Mouse (Mus musculus): ENCODE measurements around the gene Ccdc87. TPM values are rescaled to one million over a fixed set of nuclear protein-coding genes. Genes with fewer than 3 reads are reported as not detected.

The Ccdc87 gene
- total and polyA plus RNA-seq, 2 experiments from 2014 or later = 0.71 to 0.89 TPM

GRCm38 (mm10) chr19:4847490-4847889 is 8.3 kb downstream of the Ccdc87 start:
- H3K36me3 ChIP-seq (ENCODE audit: insufficient read depth, low read length) = no peaks in the 10 kb centered on the region
- DNase-seq (ENCODE audit: low spot score) (peak; percentile 62), ATAC-seq (no peak)
- H3K4me3 ChIP-seq (ENCODE audit: low read length) = no peak overlapping the region
- H3K4me1 ChIP-seq (ENCODE audit: insufficient read depth, low read length) = no peaks in the 10 kb centered on the region
- H3K9ac ChIP-seq (replicated peaks; ENCODE audit: low read length) = no peak overlapping the region
- peak; percentile 73 for TF ChIP-seq CTCF (IDR thresholded peaks at IDR 0.05; ENCODE audit: low read depth)
- H3K27ac ChIP-seq = no peak overlapping the region
- H3K4me2 ChIP-seq (ENCODE audit: low read depth, low read length) = no peak overlapping the region
- 37% methylated on average over 7 of the region's 7 CpGs for WGBS
- H3K9me3 ChIP-seq (ENCODE audit: low read length) = no peaks in the 10 kb centered on the region
- no peaks in the 10 kb centered on the region for H3K27me3 ChIP-seq (ENCODE audit: insufficient read depth, low read length)

GRCm38 (mm10) chr19:4849800-4850199 is 10.6 kb downstream of the Ccdc87 start:
- no peaks in the 10 kb centered on the region for H3K36me3 ChIP-seq (ENCODE audit: insufficient read depth, low read length)
- H3K9me3 ChIP-seq (ENCODE audit: low read length) = no peaks in the 10 kb centered on the region
- no peak for TF ChIP-seq CTCF (IDR thresholded peaks at IDR 0.05; ENCODE audit: low read depth)
- H3K4me2 ChIP-seq (ENCODE audit: low read depth, low read length) = no peak overlapping the region
- H3K4me1 ChIP-seq (ENCODE audit: insufficient read depth, low read length) = no peaks in the 10 kb centered on the region
- H3K27ac ChIP-seq = no peak overlapping the region
- H3K9ac ChIP-seq (replicated peaks; ENCODE audit: low read length) = no peak overlapping the region
- 47% methylated on average over 4 of the region's 4 CpGs for WGBS
- H3K27me3 ChIP-seq (ENCODE audit: insufficient read depth, low read length) = no peaks in the 10 kb centered on the region
- DNase-seq (ENCODE audit: low spot score) (no peak), ATAC-seq (no peak)
- H3K4me3 ChIP-seq (ENCODE audit: low read length) = no peak overlapping the region

- Histone ChIP-seq H3K27me3 (ENCODE audit: insufficient read depth, low read length) (no peaks in the 10 kb centered on the region), H3K36me3 (ENCODE audit: insufficient read depth, low read length) (no peaks in the 10 kb centered on the region), H3K9me3 (ENCODE audit: low read length) (no peaks in the 10 kb centered on the region), H3K4me2 (ENCODE audit: low read depth, low read length) (no peak overlapping the region), H3K27ac (no peak overlapping the region), H3K4me1 (ENCODE audit: insufficient read depth, low read length) (no peaks in the 10 kb centered on the region), H3K4me3 (ENCODE audit: low read length) (no peak overlapping the region), H3K9ac (replicated peaks; ENCODE audit: low read length) (no peak overlapping the region)
- DNase-seq (ENCODE audit: low spot score) (no peak), ATAC-seq (no peak)
- 38% methylated on average over 5 of the region's 5 CpGs for WGBS
- no peak for TF ChIP-seq CTCF (IDR thresholded peaks at IDR 0.05; ENCODE audit: low read depth)
Observed at GRCm38 (mm10) chr19:4850281-4850680, 11.1 kb downstream of the Ccdc87 start.

GRCm38 (mm10) chr19:4854552-4855469 is 15.6 kb downstream of the Ccdc87 start, which contains the start of gene Ctsf:
Gene Ctsf (plus strand): TSS chr19:4855130.
- DNase-seq (ENCODE audit: low spot score) (peak; percentile 93), ATAC-seq (peak; percentile 93)
- TF ChIP-seq CTCF (IDR thresholded peaks at IDR 0.05; ENCODE audit: low read depth) = no peak; the same call in 1 of the 2 replicates
- H3K9ac ChIP-seq (replicated peaks; ENCODE audit: low read length) = peak within 1 kb of the TSS; percentile 76
- 4% methylated on average over 45 of the region's 45 CpGs for WGBS
- H3K4me2 ChIP-seq (ENCODE audit: low read depth, low read length) = peak within 1 kb of the TSS; percentile 99
- no peaks in the 10 kb centered on the region for H3K9me3 ChIP-seq (ENCODE audit: low read length)
- peak within 1 kb of the TSS; percentile 75 for H3K4me3 ChIP-seq (ENCODE audit: low read length)
- peaks cover 12% of the 10 kb centered on the region for H3K36me3 ChIP-seq (ENCODE audit: insufficient read depth, low read length)
- H3K27ac ChIP-seq = peak within 1 kb of the TSS; percentile 60
- H3K27me3 ChIP-seq (ENCODE audit: insufficient read depth, low read length) = no peaks in the 10 kb centered on the region
- no peaks in the 10 kb centered on the region for H3K4me1 ChIP-seq (ENCODE audit: insufficient read depth, low read length)

GRCm38 (mm10) chr19:4855470-4855820 is 16.3 kb downstream of the Ccdc87 start:
- ATAC-seq (no peak; the same call in 1 of the 2 replicates), DNase-seq (ENCODE audit: low spot score) (no peak)
- H3K27me3 ChIP-seq (ENCODE audit: insufficient read depth, low read length) = no peaks in the 10 kb centered on the region
- no peaks in the 10 kb centered on the region for H3K9me3 ChIP-seq (ENCODE audit: low read length)
- no peak for TF ChIP-seq CTCF (IDR thresholded peaks at IDR 0.05; ENCODE audit: low read depth)
- H3K9ac ChIP-seq (replicated peaks; ENCODE audit: low read length) = peak overlapping the region; percentile 76
- H3K4me1 ChIP-seq (ENCODE audit: insufficient read depth, low read length) = no peaks in the 10 kb centered on the region
- H3K36me3 ChIP-seq (ENCODE audit: insufficient read depth, low read length) = peaks cover 17% of the 10 kb centered on the region
- peak overlapping the region; percentile 99 for H3K4me2 ChIP-seq (ENCODE audit: low read depth, low read length)
- peak overlapping the region; percentile 75 for H3K4me3 ChIP-seq (ENCODE audit: low read length)
- peak overlapping the region; percentile 60; the same call in 1 of the 2 replicates for H3K27ac ChIP-seq
- WGBS = under 1% methylated on average over 14 of the region's 14 CpGs

- Histone ChIP-seq H3K4me1 (ENCODE audit: insufficient read depth, low read length) (no peaks in the 10 kb centered on the region), H3K9ac (replicated peaks; ENCODE audit: low read length) (no peak overlapping the region), H3K27me3 (ENCODE audit: insufficient read depth, low read length) (no peaks in the 10 kb centered on the region), H3K4me3 (ENCODE audit: low read length) (peak overlapping the region; percentile 75), H3K9me3 (ENCODE audit: low read length) (no peaks in the 10 kb centered on the region), H3K27ac (no peak overlapping the region), H3K36me3 (ENCODE audit: insufficient read depth, low read length) (peaks cover 22% of the 10 kb centered on the region), H3K4me2 (ENCODE audit: low read depth, low read length) (peak overlapping the region; percentile 99)
- DNase-seq (ENCODE audit: low spot score) (no peak), ATAC-seq (no peak)
- WGBS = 63% methylated on average over 4 of the region's 4 CpGs
- TF ChIP-seq CTCF (IDR thresholded peaks at IDR 0.05; ENCODE audit: low read depth) = no peak
Observed at GRCm38 (mm10) chr19:4855951-4856350, 16.8 kb downstream of the Ccdc87 start.

- Histone ChIP-seq H3K36me3 (ENCODE audit: insufficient read depth, low read length) (peaks cover 22% of the 10 kb centered on the region), H3K4me2 (ENCODE audit: low read depth, low read length) (no peak overlapping the region), H3K27ac (no peak overlapping the region), H3K4me1 (ENCODE audit: insufficient read depth, low read length) (no peaks in the 10 kb centered on the region), H3K9me3 (ENCODE audit: low read length) (no peaks in the 10 kb centered on the region), H3K27me3 (ENCODE audit: insufficient read depth, low read length) (no peaks in the 10 kb centered on the region), H3K9ac (replicated peaks; ENCODE audit: low read length) (no peak overlapping the region), H3K4me3 (ENCODE audit: low read length) (no peak overlapping the region)
- DNase-seq (ENCODE audit: low spot score) = no peak
- ATAC-seq = no peak
- TF ChIP-seq CTCF (IDR thresholded peaks at IDR 0.05; ENCODE audit: low read depth) = no peak
- 74% methylated on average over 6 of the region's 6 CpGs for WGBS
Observed at GRCm38 (mm10) chr19:4859081-4859480, 19.9 kb downstream of the Ccdc87 start.

Data from hindbrain, postnatal 0 days (tissue).